Mouse (Mus musculus): ENCODE results near the gene Tmigd1. TPM values are rescaled to one million over a fixed set of nuclear protein-coding genes. Genes with fewer than 3 reads are reported as not detected.
A peak's percentile ranks its signal among the peaks of the same experiment; 100 is the strongest.

Tmigd1 gene
- total and polyA plus RNA-seq, 3 experiments: not detected

DNA sequence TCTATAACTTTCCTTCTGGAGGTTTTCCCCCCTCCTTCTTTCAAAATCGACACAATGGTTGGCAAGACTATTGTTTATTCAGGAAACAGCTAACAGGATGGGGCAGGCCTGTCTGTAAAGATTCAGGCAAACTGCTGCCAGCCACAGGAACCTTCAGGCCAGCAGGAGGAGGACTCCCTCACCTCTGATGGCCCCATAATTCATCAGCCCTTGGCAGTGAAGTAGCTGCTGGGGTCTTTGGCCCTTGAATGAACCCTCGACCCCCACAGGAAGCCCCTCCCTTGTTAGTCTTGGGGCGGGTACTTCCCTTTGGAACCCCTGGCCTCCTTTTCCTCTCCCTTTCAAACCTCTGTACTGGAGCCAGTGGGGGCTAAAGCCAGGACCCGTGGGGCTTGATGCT is 8.4 kb upstream of the Tmigd1 start:
- Histone ChIP-seq H3K9ac (ENCODE audit: insufficient read depth, low read depth) (no peak overlapping the region), H3K36me3 (replicated peaks in 1 of 2; ENCODE audit: control insufficient read depth in 1 of 2, insufficient read depth in 1 of 2, low read length in 1 of 2) (no peaks in the 10 kb centered on the region), H3K27me3 (replicated peaks) (no peaks in the 10 kb centered on the region), H3K4me1 (ENCODE audit: control insufficient read depth in 1 of 2, insufficient read depth in 2 of 2) (peaks cover 14 to 50% of the 10 kb centered on the region in 2 experiments), H3K4me2 (ENCODE audit: insufficient read depth, low read depth, poor library complexity, severe bottlenecking) (no peak overlapping the region), H3K79me2 (replicated peaks; ENCODE audit: control insufficient read depth, extremely low read depth, insufficient read depth, poor library complexity, severe bottlenecking) (no peaks in the 10 kb centered on the region), H3K4me3 (replicated peaks in 1 of 3; ENCODE audit: low read depth in 2 of 3, low read length in 2 of 3, poor library complexity in 1 of 3) (no peak overlapping the region), H3K27ac (ENCODE audit: insufficient read depth, low read depth) (no peak overlapping the region), H3K9me3 (replicated peaks; ENCODE audit: low read length) (no peaks in the 10 kb centered on the region)
- DNase-seq (ENCODE audit: extremely low read depth): no peak
- TF ChIP-seq USF1 (IDR thresholded peaks at IDR 0.05; ENCODE audit: low read depth, low read length) (no peak), MAFK (IDR thresholded peaks at IDR 0.05; ENCODE audit: insufficient replicate concordance, low read length) (no peak), TCF12 (IDR thresholded peaks at IDR 0.05; ENCODE audit: low read depth, low read length) (no peak), MYC (IDR thresholded peaks at IDR 0.05; ENCODE audit: low read depth, low read length) (no peak), GABPA (IDR thresholded peaks at IDR 0.05; ENCODE audit: insufficient replicate concordance, low read depth, low read length) (no peak), CHD2 (IDR thresholded peaks at IDR 0.05; ENCODE audit: low read length) (no peak), TBP (conservative IDR thresholded peaks at IDR 0.05; ENCODE audit: low read depth, low read length) (no peak), MAX (IDR thresholded peaks at IDR 0.05; ENCODE audit: low read length) (no peak), PAX5 (IDR thresholded peaks at IDR 0.05; ENCODE audit: low read length) (no peak), RAD21 (IDR thresholded peaks at IDR 0.05; ENCODE audit: low read depth, low read length) (no peak), IRF4 (IDR thresholded peaks at IDR 0.05; ENCODE audit: low read depth, low read length) (no peak), ZMIZ1 (IDR thresholded peaks at IDR 0.05; ENCODE audit: low read depth, low read length) (no peak), RCOR1 (conservative IDR thresholded peaks at IDR 0.05; ENCODE audit: low read depth, low read length) (no peak), SIN3A (IDR thresholded peaks at IDR 0.05; ENCODE audit: low read length) (no peak), MEF2A (IDR thresholded peaks at IDR 0.05; ENCODE audit: borderline replicate concordance, low read depth, low read length) (no peak), ELF1 (IDR thresholded peaks at IDR 0.05; ENCODE audit: low read depth, low read length) (no peak), NELFE (IDR thresholded peaks at IDR 0.05; ENCODE audit: low read depth, low read length) (no peak), CHD1 (IDR thresholded peaks at IDR 0.05; ENCODE audit: low read depth, low read length) (no peak), UBTF (IDR thresholded peaks at IDR 0.05; ENCODE audit: low read depth, low read length) (no peak), BHLHE40 (IDR thresholded peaks at IDR 0.05; ENCODE audit: low read depth, low read length) (no peak)
- dilution Hi-C loops (cut with MboI; ENCODE audit: extremely low pct_ligation_motif_present, extremely low pct_unique_long_range_greater_than_20kb, low sequenced_read_pairs): no loop called here
- in situ Hi-C loops (cut with MboI; ENCODE audit: low pct_ligation_motif_present, low pct_unique_long_range_greater_than_20kb, low sequenced_read_pairs): loop anchor here (5.0 to 10.0 kb wide), 2 partner anchors 106 to 199 kb away; no protein-coding TSS in a partner anchor

DNA sequence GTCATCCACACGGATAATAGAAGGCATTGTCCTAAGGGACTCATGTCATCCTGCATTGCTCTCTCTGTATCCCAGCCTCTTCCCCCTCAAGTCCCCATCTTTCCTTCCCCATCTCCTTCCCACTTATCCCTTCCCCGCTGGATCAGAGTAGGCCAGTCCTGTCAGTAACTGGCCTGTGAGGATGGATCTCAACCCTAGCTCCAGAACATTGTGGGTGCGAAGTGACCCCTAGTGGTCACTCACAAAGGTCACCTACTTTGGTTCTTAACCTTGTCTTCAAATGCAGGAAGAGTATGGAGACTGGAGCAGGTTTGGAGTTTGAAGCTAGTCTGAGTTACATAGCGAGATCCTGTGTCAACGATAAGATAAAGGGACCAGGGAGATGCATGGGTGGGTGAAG is 7.7 kb upstream of the Tmigd1 start:
- H3K4me1 ChIP-seq (ENCODE audit: control insufficient read depth in 1 of 2, insufficient read depth in 2 of 2): peaks cover 16 to 52% of the 10 kb centered on the region in 2 experiments
- in situ Hi-C loops (cut with MboI; ENCODE audit: low pct_ligation_motif_present, low pct_unique_long_range_greater_than_20kb, low sequenced_read_pairs): loop anchor here (5.0 to 10.0 kb wide), 2 partner anchors 107 to 199 kb away; no protein-coding TSS in a partner anchor
- H3K4me2 ChIP-seq (ENCODE audit: insufficient read depth, low read depth, poor library complexity, severe bottlenecking): no peak overlapping the region

More for the DNA sequence above, 7.7 kb upstream of the Tmigd1 start:
- TF ChIP-seq ZKSCAN1 (IDR thresholded peaks at IDR 0.05; ENCODE audit: borderline replicate concordance, low read depth, low read length) (no peak), RAD21 (IDR thresholded peaks at IDR 0.05; ENCODE audit: low read depth, low read length) (peak; percentile 100), ZC3H11A (IDR thresholded peaks at IDR 0.05; ENCODE audit: low read depth, low read length) (peak; percentile 90), PAX5 (IDR thresholded peaks at IDR 0.05; ENCODE audit: low read length) (no peak), RCOR1 (conservative IDR thresholded peaks at IDR 0.05; ENCODE audit: low read depth, low read length) (no peak), CHD2 (IDR thresholded peaks at IDR 0.05; ENCODE audit: low read length) (no peak), USF2 (conservative IDR thresholded peaks at IDR 0.05; ENCODE audit: low read depth, low read length) (no peak), ELF1 (IDR thresholded peaks at IDR 0.05; ENCODE audit: low read depth, low read length) (0 out of 2 replicates have a peak, but pooled peaks have one; percentile 25), ZNF384 (IDR thresholded peaks at IDR 0.05; ENCODE audit: low read depth, low read length) (no peak), GABPA (IDR thresholded peaks at IDR 0.05; ENCODE audit: insufficient replicate concordance, low read depth, low read length) (no peak), JUN (IDR thresholded peaks at IDR 0.05; ENCODE audit: insufficient read depth, low read depth, low read length) (no peak), HCFC1 (IDR thresholded peaks at IDR 0.05; ENCODE audit: low read depth, low read length) (no peak), CTCF (conservative IDR thresholded peaks at IDR 0.05 in 1 of 2, IDR thresholded peaks at IDR 0.05 in 1 of 2; ENCODE audit: low read depth in 2 of 2, low read length in 2 of 2) (peak; percentile 76 to 99), SMC3 (IDR thresholded peaks at IDR 0.05; ENCODE audit: low read depth, low read length) (peak; percentile 99), MEF2A (IDR thresholded peaks at IDR 0.05; ENCODE audit: borderline replicate concordance, low read depth, low read length) (peak; percentile 16; the same call in 1 of the 2 replicates), IRF4 (IDR thresholded peaks at IDR 0.05; ENCODE audit: low read depth, low read length) (peak; percentile 13; the same call in 1 of the 2 replicates), POLR2AphosphoS2 (IDR thresholded peaks at IDR 0.05; ENCODE audit: low read depth, low read length) (no peak)
- no peaks in the 10 kb centered on the region for H3K79me2 ChIP-seq (replicated peaks; ENCODE audit: control insufficient read depth, extremely low read depth, insufficient read depth, poor library complexity, severe bottlenecking)
- no peaks in the 10 kb centered on the region for H3K9me3 ChIP-seq (replicated peaks; ENCODE audit: low read length)
- H3K27ac ChIP-seq (ENCODE audit: insufficient read depth, low read depth): no peak overlapping the region
- no peaks in the 10 kb centered on the region for H3K36me3 ChIP-seq (replicated peaks in 1 of 2; ENCODE audit: control insufficient read depth in 1 of 2, insufficient read depth in 1 of 2, low read length in 1 of 2)
- no peak overlapping the region for H3K9ac ChIP-seq (ENCODE audit: insufficient read depth, low read depth)
- peak; percentile 83 for DNase-seq (ENCODE audit: extremely low read depth)
- no peak overlapping the region for H3K4me3 ChIP-seq (replicated peaks in 1 of 3; ENCODE audit: low read depth in 2 of 3, low read length in 2 of 3, poor library complexity in 1 of 3)
- dilution Hi-C loops (cut with MboI; ENCODE audit: extremely low pct_ligation_motif_present, extremely low pct_unique_long_range_greater_than_20kb, low sequenced_read_pairs): no loop called here
- H3K27me3 ChIP-seq (replicated peaks): no peaks in the 10 kb centered on the region

Measured in CH12.LX (cell line).